Mouse (Mus musculus): Measurements from ENCODE around the gene Nt5e. TPM values are rescaled to one million over a fixed set of nuclear protein-coding genes. Genes with fewer than 3 reads are reported as not detected.

The Nt5e gene
- polyA plus RNA-seq, 1 experiment from 2014 or later, result 5.8 TPM

DNA sequence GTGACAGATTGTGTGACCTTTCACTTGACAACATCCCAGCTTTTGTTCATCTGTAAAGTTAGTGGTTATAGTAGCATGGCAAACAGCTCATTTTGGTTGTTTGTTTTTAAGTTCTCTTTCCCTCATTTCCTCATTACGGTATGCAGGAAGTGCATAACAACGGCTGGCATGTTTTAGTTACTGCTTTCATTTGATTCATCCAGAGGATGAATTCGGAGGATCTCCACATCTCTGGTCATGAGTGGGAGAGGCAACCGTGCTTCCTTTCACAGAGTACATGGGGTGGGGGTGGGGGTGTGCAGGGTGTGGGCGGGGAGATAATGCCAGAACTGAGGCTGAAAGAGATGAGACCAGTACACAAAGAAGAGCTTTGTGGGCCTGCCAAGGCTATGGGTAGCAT is 19.9 kb downstream of the Nt5e start:
- Histone ChIP-seq H3K9me3 (replicated peaks) (no peaks in the 10 kb centered on the region), H3K9ac (no peak overlapping the region), H3K4me1 (replicated peaks) (peaks cover 12% of the 10 kb centered on the region), H3K4me2 (no peak overlapping the region), H3K27me3 (replicated peaks) (no peaks in the 10 kb centered on the region), H3K36me3 (no peaks in the 10 kb centered on the region), H3K4me3 (no peak overlapping the region), H3K27ac (ENCODE audit: poor library complexity, severe bottlenecking) (no peak overlapping the region)
- no peak for ATAC-seq (ENCODE audit: insufficient number of reproducible peaks, low FRiP score)
- WGBS, result 60% methylated on average over 5 of the region's 5 CpGs

DNA sequence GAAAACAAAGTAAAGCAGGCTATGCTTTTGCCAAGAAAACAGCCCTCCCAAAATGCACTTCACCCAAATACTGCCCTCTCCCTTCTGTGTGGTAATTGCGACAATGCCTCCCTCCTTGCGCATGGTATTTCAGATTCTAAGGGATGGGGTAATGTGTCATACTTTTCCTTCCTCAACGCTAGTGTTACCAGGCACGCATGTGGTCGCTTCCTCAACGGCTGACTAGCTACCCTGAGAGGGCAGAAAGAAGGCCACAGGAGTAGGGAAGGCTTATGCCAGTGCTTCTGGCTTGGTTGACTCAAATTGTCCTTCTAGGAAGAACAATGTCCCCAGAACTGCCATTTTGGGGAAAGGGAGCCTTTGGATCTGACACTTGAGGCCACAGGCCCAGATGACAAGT is 21.6 kb downstream of the Nt5e start:
- 87% methylated on average over 6 of the region's 6 CpGs for WGBS
- H3K4me1 ChIP-seq (replicated peaks), result peaks cover 13% of the 10 kb centered on the region
- no peak for ATAC-seq (ENCODE audit: insufficient number of reproducible peaks, low FRiP score)
- no peaks in the 10 kb centered on the region for H3K27me3 ChIP-seq (replicated peaks)
- H3K4me3 ChIP-seq, result no peak overlapping the region
- H3K9ac ChIP-seq, result no peak overlapping the region
- H3K27ac ChIP-seq (ENCODE audit: poor library complexity, severe bottlenecking), result no peak overlapping the region
- no peaks in the 10 kb centered on the region for H3K9me3 ChIP-seq (replicated peaks)
- no peaks in the 10 kb centered on the region for H3K36me3 ChIP-seq
- H3K4me2 ChIP-seq, result no peak overlapping the region

GRCm38 (mm10) chr9:88350317-88350716 is 23.3 kb downstream of the Nt5e start:
- 77% methylated on average over 1 of the region's 1 CpGs for WGBS
- no peaks in the 10 kb centered on the region for H3K36me3 ChIP-seq
- ATAC-seq (ENCODE audit: insufficient number of reproducible peaks, low FRiP score), result no peak
- H3K9me3 ChIP-seq (replicated peaks), result no peaks in the 10 kb centered on the region
- no peak overlapping the region for H3K4me3 ChIP-seq
- no peaks in the 10 kb centered on the region for H3K27me3 ChIP-seq (replicated peaks)
- H3K9ac ChIP-seq, result no peak overlapping the region
- H3K27ac ChIP-seq (ENCODE audit: poor library complexity, severe bottlenecking), result no peak overlapping the region
- H3K4me2 ChIP-seq, result no peak overlapping the region
- peaks cover 13% of the 10 kb centered on the region for H3K4me1 ChIP-seq (replicated peaks)

DNA sequence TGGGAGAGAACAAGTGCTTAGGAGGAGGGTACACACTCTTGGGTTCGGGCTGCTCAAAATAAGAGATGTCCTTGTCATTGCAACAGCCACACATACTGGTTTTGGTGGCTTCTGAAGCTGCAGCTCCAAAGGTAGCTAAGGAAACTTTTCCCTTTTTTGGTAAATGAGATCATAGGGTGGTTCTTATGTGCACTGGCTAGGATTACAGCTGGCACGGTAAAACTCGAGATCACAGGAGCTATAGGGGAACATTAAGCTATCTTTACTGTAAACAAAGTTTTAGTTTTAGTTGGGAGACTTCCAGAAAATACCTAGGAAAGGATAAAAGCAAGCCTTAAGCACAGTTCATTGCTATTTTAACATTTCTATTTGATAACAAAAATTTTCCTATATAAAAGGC is 24.2 kb downstream of the Nt5e start:
- Histone ChIP-seq H3K36me3 (no peaks in the 10 kb centered on the region), H3K4me3 (no peak overlapping the region), H3K27ac (ENCODE audit: poor library complexity, severe bottlenecking) (no peak overlapping the region), H3K9me3 (replicated peaks) (no peaks in the 10 kb centered on the region), H3K4me1 (replicated peaks) (peaks cover 13% of the 10 kb centered on the region), H3K27me3 (replicated peaks) (no peaks in the 10 kb centered on the region), H3K9ac (no peak overlapping the region), H3K4me2 (no peak overlapping the region)
- WGBS, result 42% methylated on average over 3 of the region's 3 CpGs
- ATAC-seq (ENCODE audit: insufficient number of reproducible peaks, low FRiP score), result no peak

GRCm38 (mm10) chr9:88352741-88353140 is 25.7 kb downstream of the Nt5e start:
- H3K27ac ChIP-seq (ENCODE audit: poor library complexity, severe bottlenecking), result no peak overlapping the region
- H3K9me3 ChIP-seq (replicated peaks), result no peaks in the 10 kb centered on the region
- H3K9ac ChIP-seq, result no peak overlapping the region
- 75% methylated on average over 6 of the region's 6 CpGs for WGBS
- H3K4me3 ChIP-seq, result no peak overlapping the region
- H3K27me3 ChIP-seq (replicated peaks), result no peaks in the 10 kb centered on the region
- no peak overlapping the region for H3K4me2 ChIP-seq
- peaks cover 13% of the 10 kb centered on the region for H3K4me1 ChIP-seq (replicated peaks)
- no peak for ATAC-seq (ENCODE audit: insufficient number of reproducible peaks, low FRiP score)
- no peaks in the 10 kb centered on the region for H3K36me3 ChIP-seq

- H3K4me3 ChIP-seq, result no peak overlapping the region
- no peaks in the 10 kb centered on the region for H3K9me3 ChIP-seq (replicated peaks)
- no peak for ATAC-seq (ENCODE audit: insufficient number of reproducible peaks, low FRiP score)
- no peaks in the 10 kb centered on the region for H3K36me3 ChIP-seq
- H3K27ac ChIP-seq (ENCODE audit: poor library complexity, severe bottlenecking), result no peak overlapping the region
- H3K4me1 ChIP-seq (replicated peaks), result peaks cover 13% of the 10 kb centered on the region
- 81% methylated on average over 7 of the region's 7 CpGs for WGBS
- H3K4me2 ChIP-seq, result no peak overlapping the region
- H3K27me3 ChIP-seq (replicated peaks), result no peaks in the 10 kb centered on the region
- no peak overlapping the region for H3K9ac ChIP-seq
Measured at GRCm38 (mm10) chr9:88353459-88353858, 26.5 kb downstream of the Nt5e start.

DNA sequence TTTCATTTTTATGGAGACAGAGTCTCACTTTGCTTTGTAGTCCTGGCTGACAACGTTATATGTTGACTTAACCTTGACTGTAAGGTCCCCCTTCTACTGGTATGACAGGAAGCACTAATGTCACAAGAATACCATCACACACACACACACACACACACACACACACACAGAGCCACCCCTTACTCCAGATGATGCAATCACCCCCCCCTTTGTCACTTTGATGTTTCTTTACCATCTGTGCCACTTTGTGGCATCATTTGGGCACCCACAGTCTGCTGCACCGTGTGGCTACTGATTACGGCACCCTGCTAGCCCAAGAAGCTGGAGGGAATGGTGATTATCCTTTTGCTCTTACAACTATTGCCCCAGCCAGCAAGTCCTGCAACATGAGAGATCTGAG is 30.2 kb downstream of the Nt5e start:
- peaks cover 15% of the 10 kb centered on the region for H3K4me1 ChIP-seq (replicated peaks)
- ATAC-seq (ENCODE audit: insufficient number of reproducible peaks, low FRiP score), result no peak
- no peak overlapping the region for H3K9ac ChIP-seq
- no peak overlapping the region for H3K4me3 ChIP-seq
- H3K9me3 ChIP-seq (replicated peaks), result no peaks in the 10 kb centered on the region
- WGBS, result 52% methylated on average over 3 of the region's 3 CpGs
- no peaks in the 10 kb centered on the region for H3K36me3 ChIP-seq
- no peak overlapping the region for H3K4me2 ChIP-seq
- no peaks in the 10 kb centered on the region for H3K27me3 ChIP-seq (replicated peaks)
- no peak overlapping the region for H3K27ac ChIP-seq (ENCODE audit: poor library complexity, severe bottlenecking)

- Histone ChIP-seq H3K9ac (no peak overlapping the region), H3K9me3 (replicated peaks) (no peaks in the 10 kb centered on the region), H3K27me3 (replicated peaks) (no peaks in the 10 kb centered on the region), H3K4me1 (replicated peaks) (peaks cover 25% of the 10 kb centered on the region), H3K4me2 (no peak overlapping the region), H3K4me3 (no peak overlapping the region), H3K27ac (ENCODE audit: poor library complexity, severe bottlenecking) (no peak overlapping the region), H3K36me3 (no peaks in the 10 kb centered on the region; the same call in 1 of the 2 replicates)
- WGBS, result 44% methylated on average over 2 of the region's 2 CpGs
- no peak for ATAC-seq (ENCODE audit: insufficient number of reproducible peaks, low FRiP score)
Measured at GRCm38 (mm10) chr9:88359140-88359539, 32.1 kb downstream of the Nt5e start.

GRCm38 (mm10) chr9:88361211-88361909 is 34.4 kb downstream of the Nt5e start:
- peaks cover 25% of the 10 kb centered on the region for H3K4me1 ChIP-seq (replicated peaks)
- H3K36me3 ChIP-seq, result peaks cover 10% of the 10 kb centered on the region
- H3K9ac ChIP-seq, result no peak overlapping the region
- H3K4me2 ChIP-seq, result no peak overlapping the region
- peak; percentile 16 for ATAC-seq (ENCODE audit: insufficient number of reproducible peaks, low FRiP score)
- no peaks in the 10 kb centered on the region for H3K27me3 ChIP-seq (replicated peaks)
- peak overlapping the region; percentile 19; the same call in 1 of the 2 replicates for H3K27ac ChIP-seq (ENCODE audit: poor library complexity, severe bottlenecking)
- 58% methylated on average over 14 of the region's 14 CpGs for WGBS
- no peak overlapping the region for H3K4me3 ChIP-seq
- no peaks in the 10 kb centered on the region for H3K9me3 ChIP-seq (replicated peaks)

GRCm38 (mm10) chr9:88362055-88362850 is 35.3 kb downstream of the Nt5e start:
- H3K27me3 ChIP-seq (replicated peaks), result no peaks in the 10 kb centered on the region
- H3K4me3 ChIP-seq, result no peak overlapping the region
- peaks cover 25% of the 10 kb centered on the region for H3K4me1 ChIP-seq (replicated peaks)
- no peak for ATAC-seq (ENCODE audit: insufficient number of reproducible peaks, low FRiP score)
- H3K9me3 ChIP-seq (replicated peaks), result no peaks in the 10 kb centered on the region
- H3K27ac ChIP-seq (ENCODE audit: poor library complexity, severe bottlenecking), result no peak overlapping the region; the same call in 1 of the 2 replicates
- no peak overlapping the region for H3K9ac ChIP-seq
- 22% methylated on average over 5 of the region's 5 CpGs for WGBS
- H3K36me3 ChIP-seq, result peaks cover 10% of the 10 kb centered on the region
- H3K4me2 ChIP-seq, result no peak overlapping the region

GRCm38 (mm10) chr9:88363102-88363501 is 36.1 kb downstream of the Nt5e start:
- Histone ChIP-seq H3K4me1 (replicated peaks) (peaks cover 25% of the 10 kb centered on the region), H3K36me3 (peaks cover 10% of the 10 kb centered on the region), H3K9me3 (replicated peaks) (no peaks in the 10 kb centered on the region), H3K4me3 (no peak overlapping the region), H3K27me3 (replicated peaks) (no peaks in the 10 kb centered on the region), H3K9ac (no peak overlapping the region), H3K4me2 (no peak overlapping the region), H3K27ac (ENCODE audit: poor library complexity, severe bottlenecking) (no peak overlapping the region)
- WGBS, result 91% methylated on average over 3 of the region's 3 CpGs
- ATAC-seq (ENCODE audit: insufficient number of reproducible peaks, low FRiP score), result no peak

All from heart, embryonic 12.5 days (tissue).